Mouse (Mus musculus) ES-E14 (cell line): ENCODE measurements around the gene Eif4e3.

Source experiments
- CHD2 ChIP-seq: IDR thresholded peaks from 2 replicates; pipeline ENCODE4 v1.6.1; 2014; ENCODE audit warnings: mild to moderate bottlenecking, low read depth, low read length, inconsistent platforms
- HCFC1 ChIP-seq: IDR thresholded peaks from 2 replicates; pipeline ENCODE4 v1.6.1; 2012; ENCODE audit warnings: low read length, inconsistent platforms, borderline replicate concordance; ENCODE audit not compliant: insufficient read depth
- MAFK ChIP-seq: IDR thresholded peaks from 2 replicates; pipeline ENCODE4 v1.6.1; 2014; ENCODE audit warnings: mild to moderate bottlenecking, low read depth, low read length, inconsistent platforms; ENCODE audit not compliant: insufficient read depth
- ZC3H11A ChIP-seq: IDR thresholded peaks from 2 replicates; pipeline ENCODE4 v1.6.1; 2012; ENCODE audit warnings: low read depth, mild to moderate bottlenecking, inconsistent platforms, low read length, borderline replicate concordance
- ZNF384 ChIP-seq: IDR thresholded peaks from 2 replicates; pipeline ENCODE4 v1.6.1; 2012; ENCODE audit warnings: low read depth, low read length, inconsistent platforms

- TF ChIP-seq HCFC1 (no peak), ZNF384 (peak; percentile 77; the same call in 1 of the 2 replicates), CHD2 (no peak), MAFK (no peak), ZC3H11A (0 out of 2 replicates have a peak, but pooled peaks have one; percentile 8)
Measured at GRCm38 (mm10) chr6:99600168-99600793, 66.3 kb downstream of the Eif4e3 start.
